ENCODE assay signal across 9 mouse cellular contexts in genomic region chr14:20885091-20885888, GRCm38 (mm10). TPM values are rescaled to one million over a fixed set of nuclear protein-coding genes. Genes with fewer than 3 reads are reported as not detected.
DNase-seq lines count a peak whose midpoint lies in the region; ATAC-seq and TF ChIP-seq lines count a peak whose summit lies in the region.
"Had no signal": no experiment of that assay in that cellular context is flagged by ENCODE, and none has a peak within 500 bp of the region (broad histone marks: within the 10 kb centered on the region; RNA-seq: fewer than 3 reads in every experiment).

No protein-coding gene starts in this region.

- intact Hi-C loops in gastrocnemius, adult 2 months (cut with DNase I): no loop called here
- intact Hi-C loops in gastrocnemius, postnatal 36 days (cut with DNase I): loop anchor here (10.0 kb wide), 1 partner anchor 110 kb away; no protein-coding TSS in a partner anchor

- no peaks in the 10 kb centered on the region for H3K36me3 ChIP-seq in heart, postnatal 0 days (replicated peaks; ENCODE audit: control insufficient read depth, insufficient read depth, low read length)
- no peaks in the 10 kb centered on the region for H3K36me3 ChIP-seq in liver, embryonic 16.5 days (ENCODE audit: control insufficient read depth, insufficient read depth)
- H3K36me3 ChIP-seq: neural tube, embryonic 12.5 days had no signal

- H3K27me3 ChIP-seq in heart, postnatal 0 days (ENCODE audit: control insufficient read depth, insufficient read depth, low read length): no peaks in the 10 kb centered on the region
- H3K27me3 ChIP-seq in liver, embryonic 16.5 days (ENCODE audit: control insufficient read depth, insufficient read depth, low read depth, low read length): no peaks in the 10 kb centered on the region
- H3K27me3 ChIP-seq: neural tube, embryonic 12.5 days had no signal

- peaks cover 17% of the 10 kb centered on the region for H3K4me1 ChIP-seq in brown adipose tissue, adult 24 weeks (ENCODE audit: control insufficient read depth, insufficient read depth, insufficient read length, low read length)
- H3K4me1 ChIP-seq in heart, postnatal 0 days (ENCODE audit: control insufficient read depth, insufficient read depth): 0 out of 2 replicates have a peak, but pooled peaks cover 11% of the 10 kb centered on the region
- peaks cover 19% of the 10 kb centered on the region for H3K4me1 ChIP-seq in liver, embryonic 16.5 days (ENCODE audit: control insufficient read depth, low read depth, low read length)
- H3K4me1 ChIP-seq: neural tube, embryonic 12.5 days had no signal

- peak; percentile 70 for ATAC-seq in heart, postnatal 0 days (ENCODE audit: insufficient read depth, low read depth)
- ATAC-seq in liver, embryonic 16.5 days (ENCODE audit: low read depth): peak; percentile 87

- 0 out of 2 replicates have a peak, but pooled peaks have one; percentile 28 for TF ChIP-seq EP300 in heart, postnatal 0 days (IDR thresholded peaks at IDR 0.05; ENCODE audit: low read depth)

- H3K4me2 ChIP-seq in heart, postnatal 0 days (ENCODE audit: low read depth, low read length): peak overlapping the region; percentile 16; the same call in 1 of the 2 replicates
- H3K4me2 ChIP-seq in liver, embryonic 16.5 days (ENCODE audit: low read depth, low read length): peak overlapping the region; percentile 50
- H3K4me2 ChIP-seq: neural tube, embryonic 12.5 days had no signal

- H3K4me3 ChIP-seq in gastrocnemius, adult 2 months: no peak overlapping the region
- no peak overlapping the region for H3K4me3 ChIP-seq in brown adipose tissue, adult 24 weeks (ENCODE audit: insufficient read depth, low read depth, low read length)
- H3K4me3 ChIP-seq in heart, postnatal 0 days (ENCODE audit: low read depth, low read length): no peak overlapping the region
- H3K4me3 ChIP-seq in liver, embryonic 16.5 days (ENCODE audit: low read depth, low read length): peak overlapping the region; percentile 18
- H3K4me3 ChIP-seq: neural tube, embryonic 12.5 days had no signal

- 24% methylated on average over 10 of the region's 10 CpGs for WGBS in heart, postnatal 0 days
- WGBS in liver, embryonic 16.5 days (ENCODE audit: insufficient replicate concordance): 17% methylated on average over 10 of the region's 10 CpGs

- 0 out of 2 replicates have a peak overlapping the region, but pooled peaks have one; percentile 26 for H3K9ac ChIP-seq in heart, postnatal 0 days (replicated peaks; ENCODE audit: low read depth, low read length)
- H3K9ac ChIP-seq in liver, embryonic 16.5 days (ENCODE audit: low read depth, low read length): no peak overlapping the region
- H3K9ac ChIP-seq: neural tube, embryonic 12.5 days had no signal

- DNase-seq in gastrocnemius, adult 2 months: no peak
- no peak for DNase-seq in gastrocnemius, postnatal 36 days
- DNase-seq in heart, postnatal 0 days (ENCODE audit: low spot score): peak; percentile 52
- peak; percentile 36 to 44 for DNase-seq in spleen, adult 18-20 months
- DNase-seq in right cerebral cortex, adult 2 months (ENCODE audit: low spot score in 2 of 2): no peak
- no peak for DNase-seq in right cerebral cortex, postnatal 4 days

- no peak for TF ChIP-seq CTCF in gastrocnemius, adult 2 months (IDR thresholded peaks at IDR 0.05)
- no peak for TF ChIP-seq CTCF in heart, postnatal 0 days (IDR thresholded peaks at IDR 0.05; ENCODE audit: low read depth)

- no peaks in the 10 kb centered on the region for H3K9me3 ChIP-seq in heart, postnatal 0 days (replicated peaks; ENCODE audit: control insufficient read depth, low read length)
- H3K9me3 ChIP-seq in liver, embryonic 16.5 days (replicated peaks; ENCODE audit: control insufficient read depth, low read length): no peaks in the 10 kb centered on the region
- H3K9me3 ChIP-seq: neural tube, embryonic 12.5 days had no signal

- peak overlapping the region; percentile 72 for H3K27ac ChIP-seq in gastrocnemius, adult 2 months
- peak overlapping the region; percentile 80 for H3K27ac ChIP-seq in brown adipose tissue, adult 24 weeks (replicated peaks; ENCODE audit: low read depth, low read length)
- H3K27ac ChIP-seq in heart, postnatal 0 days (ENCODE audit: low read depth): peak overlapping the region; percentile 68
- peak overlapping the region; percentile 79 for H3K27ac ChIP-seq in liver, embryonic 16.5 days (ENCODE audit: low read length)
- H3K27ac ChIP-seq: neural tube, embryonic 12.5 days had no signal

RNA-seq across cellular contexts. Expression of gene Vcl, which starts 43.9 kb away (rescaled TPM):
- 10 to 100 TPM; 60.0 to 79.2 TPM for total RNA-seq in gastrocnemius, adult 2 months (2021)
- total RNA-seq in gastrocnemius, postnatal 36 days (2021): 10 to 100 TPM; 70.9 to 91.6 TPM
- polyA plus RNA-seq in brown adipose tissue, adult 24 weeks (2012; ENCODE audit: insufficient read depth, insufficient read length, missing spikeins): 28.5 and 34.3 TPM in 2 replicates
- total RNA-seq in heart, postnatal 0 days (2014; rRNA removed; ENCODE audit: low replicate concordance): 124 and 140 TPM in 2 replicates
- 42.3 and 50.2 TPM in 2 replicates for polyA plus RNA-seq in heart, postnatal 0 days (2015; fragmentation: Nextera tagmentation; extraction: Ambion mirVana)
- polyA plus RNA-seq in liver, embryonic 16.5 days (2015; fragmentation: Nextera tagmentation; extraction: Ambion mirVana): 18.8 and 19.9 TPM in 2 replicates

RNA-seq across cellular contexts. Expression of gene Plau, which starts 48.8 kb away (rescaled TPM):
- 10 to 100 TPM; 17.2 to 28.5 TPM for total RNA-seq in gastrocnemius, adult 2 months (2021)
- 10 to 100 TPM; 23.9 to 25.3 TPM for total RNA-seq in gastrocnemius, postnatal 36 days (2021)
- 9.6 and 11.6 TPM in 2 replicates for polyA plus RNA-seq in brown adipose tissue, adult 24 weeks (2012; ENCODE audit: insufficient read depth, insufficient read length, missing spikeins)
- 3.3 and 4.2 TPM in 2 replicates for total RNA-seq in heart, postnatal 0 days (2014; rRNA removed; ENCODE audit: low replicate concordance)
- 0.84 and 0.89 TPM in 2 replicates for polyA plus RNA-seq in heart, postnatal 0 days (2015; fragmentation: Nextera tagmentation; extraction: Ambion mirVana)
- polyA plus RNA-seq in liver, embryonic 16.5 days (2015; fragmentation: Nextera tagmentation; extraction: Ambion mirVana): 0.91 and 1.2 TPM in 2 replicates

Comparison
In these comparisons a context has a peak if more than half of its experiments do, and no peak if none do; other contexts are left out.
1. DNase-seq: peak in heart, postnatal 0 days (single experiment) and spleen, adult 18-20 months (2 of 2); none in gastrocnemius, adult 2 months (single experiment), gastrocnemius, postnatal 36 days (0 of 2), right cerebral cortex, adult 2 months (0 of 2) and right cerebral cortex, postnatal 4 days (single experiment).
2. Peak in every context shown above with its lines, with median percentiles within 50 percentile points of each other: H3K27ac ChIP-seq.